Mouse (Mus musculus): ENCODE results near the gene 2210010C04Rik.
"Not testable (repeated sequence)": the region's sequence is repeated elsewhere in the genome, so short reads cannot be mapped to it uniquely, and the experiment has no call there.

The 2210010C04Rik gene

GRCm38 (mm10) chr6:41015065-41015464 is 20.2 kb downstream of the 2210010C04Rik start:
- no peak for DNase-seq

- not testable (repeated sequence) for DNase-seq
Observed at GRCm38 (mm10) chr6:40999379-40999778, 35.9 kb downstream of the 2210010C04Rik start, which contains the start of gene Gm2663. TSS of gene Gm2663 (minus strand) at chr6:40999479.

Measured in cerebellum, adult 11 months (tissue).